Mouse (Mus musculus) CD4-positive naive resting alpha-beta T cell, adult 76 days (primary cell): Measurements from ENCODE around the gene Gm9745. TPM values are rescaled to one million over a fixed set of nuclear protein-coding genes. Genes with fewer than 3 reads are reported as not detected.

Experiments used
- total RNA-seq: library from RNA; stranded (reverse); gene quantifications from one replicate; pipeline ENCODE4 v1.2.4, GENCODE M21; 2023

Gene Gm9745
- not detected for total RNA-seq

DNA sequence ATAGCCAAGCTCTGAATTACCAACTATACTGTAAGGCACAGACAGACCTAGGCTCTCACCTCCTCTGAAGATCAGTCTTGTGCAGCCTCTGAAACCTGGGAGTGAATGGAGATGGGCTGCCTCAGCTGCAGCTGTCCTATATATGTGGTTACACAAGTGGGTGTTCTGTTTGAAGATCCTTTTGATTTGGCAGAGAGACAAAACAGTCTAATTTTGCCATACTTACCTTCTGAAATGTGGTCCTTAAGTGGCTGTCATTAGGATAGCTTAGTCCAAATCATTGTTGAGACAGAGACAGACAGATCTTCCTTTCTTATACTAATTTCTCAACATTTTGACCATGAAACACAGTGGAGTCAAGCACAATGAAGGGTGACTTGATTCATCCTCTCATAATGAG lies at the start of gene Gm9745:
TSS of gene Gm9745 (minus strand) at position 101 of the 400 bp plus-strand sequence.

DNA sequence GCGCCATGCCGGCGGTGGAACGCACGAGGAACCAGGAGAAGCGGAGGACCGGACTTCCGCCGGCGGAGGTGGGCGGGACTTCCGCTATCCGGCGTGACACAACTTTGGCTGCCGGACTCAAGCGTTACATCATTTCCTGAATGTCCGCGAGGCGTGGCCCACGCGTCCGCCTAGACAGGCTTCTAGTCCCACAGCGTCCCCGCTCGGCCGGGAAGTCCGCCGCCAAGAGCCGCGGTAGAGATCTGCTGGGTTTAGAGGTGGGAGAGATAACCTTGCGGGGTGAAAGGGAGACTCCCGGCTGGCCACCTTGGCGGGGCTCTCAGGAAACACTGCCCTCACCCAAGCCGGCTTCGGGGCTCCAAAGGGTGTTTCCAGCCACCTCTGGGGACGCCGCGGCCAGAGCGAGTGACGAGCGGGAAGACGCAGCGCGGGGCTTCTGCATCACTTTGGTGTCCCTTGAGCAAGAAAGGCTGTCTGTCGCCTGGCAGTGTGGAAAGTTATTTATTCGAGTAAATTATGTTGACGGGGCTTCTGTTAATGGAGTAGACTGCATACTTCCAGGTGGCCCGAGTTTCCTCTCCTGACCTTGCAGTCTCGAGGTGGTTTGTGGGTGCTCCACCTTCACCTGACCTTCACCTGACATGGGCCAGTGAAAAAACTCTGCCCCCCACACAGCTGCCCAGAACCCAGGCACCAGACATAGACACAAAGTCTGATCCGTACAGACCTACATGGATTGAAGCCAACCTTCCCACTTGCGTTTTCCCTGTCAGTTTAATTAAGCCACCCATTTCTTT lies 48.2 kb upstream of the Gm9745 start, which contains the start of gene Gtpbp4:
TSS of gene Gtpbp4 (minus strand) at position 94 of the 797 bp plus-strand sequence.

DNA sequence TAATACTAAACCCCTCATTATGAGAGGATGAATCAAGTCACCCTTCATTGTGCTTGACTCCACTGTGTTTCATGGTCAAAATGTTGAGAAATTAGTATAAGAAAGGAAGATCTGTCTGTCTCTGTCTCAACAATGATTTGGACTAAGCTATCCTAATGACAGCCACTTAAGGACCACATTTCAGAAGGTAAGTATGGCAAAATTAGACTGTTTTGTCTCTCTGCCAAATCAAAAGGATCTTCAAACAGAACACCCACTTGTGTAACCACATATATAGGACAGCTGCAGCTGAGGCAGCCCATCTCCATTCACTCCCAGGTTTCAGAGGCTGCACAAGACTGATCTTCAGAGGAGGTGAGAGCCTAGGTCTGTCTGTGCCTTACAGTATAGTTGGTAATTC lies 4.5 kb upstream of the Gm9745 start, which contains the start of gene Idi2:
TSS of gene Idi2 (plus strand) at position 301 of the 400 bp plus-strand sequence.

Other genes with a start within 250 kb of the Gm9745 start
- 70.6 TPM for gene Wdr37, start 76.3 kb downstream of the Gm9745 start, total RNA-seq
- 16.9 TPM for gene Idi1, start 62.7 kb downstream of the Gm9745 start, total RNA-seq
- gene Idi2, start 4.6 kb upstream of the Gm9745 start, total RNA-seq, result not detected
- 125 TPM for gene Gtpbp4, start 47.9 kb upstream of the Gm9745 start, total RNA-seq
- 61.2 TPM for gene Larp4b, start 145.7 kb upstream of the Gm9745 start, total RNA-seq